Mouse (Mus musculus) embryonic fibroblast, embryonic 13.5 days (primary cell): Measurements from ENCODE around the gene Cd320. TPM values are rescaled to one million over a fixed set of nuclear protein-coding genes. Genes with fewer than 3 reads are reported as not detected.
A peak's percentile ranks its signal among the peaks of the same experiment; 100 is the strongest.
"Not testable (repeated sequence)": the region's sequence is repeated elsewhere in the genome, so short reads cannot be mapped to it uniquely, and the experiment has no call there.

Experiments
- H3K27ac ChIP-seq: 2 replicates; pipeline ENCODE4 v1.5.1; 2012; ENCODE audit warnings: low read length, control low read depth, inconsistent platforms; ENCODE audit not compliant: insufficient read depth
- H3K4me1 ChIP-seq: 2 replicates; pipeline ENCODE4 v1.6.1; 2011; ENCODE audit warnings: low read length; ENCODE audit not compliant: control insufficient read depth, insufficient read depth
- H3K4me3 ChIP-seq: 2 replicates; pipeline ENCODE4 v1.5.1; 2011; ENCODE audit warnings: mild to moderate bottlenecking, control low read depth, low read length; ENCODE audit not compliant: insufficient read depth
- CTCF ChIP-seq: IDR thresholded peaks from 2 replicates; pipeline ENCODE4 v1.5.1; 2011; ENCODE audit warnings: mild to moderate bottlenecking, control low read depth, low read length, moderate library complexity, borderline replicate concordance; ENCODE audit not compliant: insufficient read depth
- POLR2A ChIP-seq: IDR thresholded peaks from 2 replicates; pipeline ENCODE4 v1.6.1; 2011; ENCODE audit warnings: low read depth, mild to moderate bottlenecking, control low read depth, low read length, moderate library complexity
- polyA plus RNA-seq: library from polyadenylated mRNA; stranded (reverse); fragments of >200 nt; gene quantifications from 2 replicates; pipeline ENCODE4 v1.2.4, GENCODE M21; 2011; ENCODE audit warnings: low read depth; ENCODE audit not compliant: missing spikeins, insufficient read length

The Cd320 gene
- polyA plus RNA-seq, 1 experiment, result 15.8 TPM

GRCm38 (mm10) chr17:33874411-33874810 lies 31.5 kb downstream of the Cd320 start:
- no peaks in the 10 kb centered on the region for H3K4me1 ChIP-seq
- TF ChIP-seq CTCF (no peak), POLR2A (no peak)
- no peak overlapping the region for H3K4me3 ChIP-seq
- H3K27ac ChIP-seq, result no peak overlapping the region

DNA sequence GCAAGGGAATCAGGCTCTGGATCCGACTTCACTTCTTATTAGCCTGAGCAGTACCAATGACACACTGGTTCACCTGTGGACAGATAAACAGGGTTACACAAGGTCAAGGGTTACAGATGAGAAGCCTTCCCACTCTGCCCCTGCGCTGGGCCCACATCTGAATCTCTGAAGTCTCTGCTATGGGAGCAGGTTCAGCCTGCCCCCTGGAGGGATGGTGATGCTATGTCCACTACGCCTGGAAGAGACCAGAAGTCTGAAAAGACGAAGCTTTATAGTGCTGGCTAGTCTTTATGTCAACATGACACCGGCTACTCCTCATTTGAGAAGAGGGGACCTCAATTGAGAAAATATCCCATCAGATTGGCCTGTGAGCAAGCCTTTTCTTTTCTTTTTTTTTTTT lies 32.9 kb downstream of the Cd320 start:
- H3K27ac ChIP-seq, H3K4me1 ChIP-seq, H3K4me3 ChIP-seq: not testable (repeated sequence)
- 0 out of 2 replicates have a peak, but pooled peaks have one; percentile 28 for TF ChIP-seq CTCF

GRCm38 (mm10) chr17:33884320-33884719 lies 41.4 kb downstream of the Cd320 start:
- not testable (repeated sequence) for H3K4me1 ChIP-seq

GRCm38 (mm10) chr17:33887802-33888201 lies 44.9 kb downstream of the Cd320 start:
- not testable (repeated sequence) for H3K4me1 ChIP-seq, H3K4me3 ChIP-seq, H3K27ac ChIP-seq

More at GRCm38 (mm10) chr17:33884320-33884719, 41.4 kb downstream of the Cd320 start:
- H3K4me3 ChIP-seq, H3K27ac ChIP-seq: not testable (repeated sequence)

GRCm38 (mm10) chr17:33888230-33888629 lies 45.3 kb downstream of the Cd320 start:
- peak overlapping the region; percentile 10; the same call in 1 of the 2 replicates for H3K4me3 ChIP-seq
- not testable (repeated sequence) for H3K4me1 ChIP-seq, H3K27ac ChIP-seq

GRCm38 (mm10) chr17:33889941-33890532 lies 47.1 kb downstream of the Cd320 start:
- peak overlapping the region; percentile 63 for H3K4me3 ChIP-seq
- not testable (repeated sequence) for H3K27ac ChIP-seq, H3K4me1 ChIP-seq

DNA sequence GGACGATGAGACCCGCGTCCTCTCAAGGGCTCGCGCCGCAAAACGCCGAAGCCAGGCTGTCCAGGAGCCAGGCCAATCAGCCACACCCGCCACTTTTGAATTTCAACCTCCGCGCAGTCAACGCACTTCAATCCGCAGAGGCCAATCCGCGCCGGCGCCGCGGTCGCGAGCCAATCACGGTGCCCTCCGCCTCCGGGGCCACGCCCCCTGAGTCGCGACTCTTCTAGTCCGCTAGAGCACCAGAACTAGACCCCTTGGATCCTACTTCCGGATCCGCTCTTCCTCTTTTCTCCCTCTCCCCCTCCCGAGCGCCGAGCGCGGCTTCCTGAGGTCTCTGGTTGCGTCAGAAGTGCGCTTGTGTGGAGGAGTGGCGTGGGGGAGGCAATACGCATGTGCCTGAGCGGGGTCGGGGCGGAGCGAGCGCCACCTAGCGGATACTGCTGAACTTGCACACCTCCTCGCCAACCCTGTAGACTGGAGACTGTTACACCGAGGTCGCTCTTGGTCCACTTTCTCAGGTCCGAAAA lies 47.7 kb downstream of the Cd320 start, which contains the start of gene Kifc1:
Gene Kifc1, minus strand, starts transcription at position 129 of the 527 bp plus-strand sequence.
- no peak within 1 kb of the TSS; the same call in none of the 2 replicates for H3K27ac ChIP-seq
- H3K4me1 ChIP-seq, result no peaks in the 10 kb centered on the region
- peak within 1 kb of the TSS; percentile 63 for H3K4me3 ChIP-seq
- TF ChIP-seq CTCF (peak; percentile 99), POLR2A (peak; percentile 76)

GRCm38 (mm10) chr17:33891357-33891756 lies 48.5 kb downstream of the Cd320 start:
- Histone ChIP-seq H3K4me1 (no peaks in the 10 kb centered on the region), H3K4me3 (no peak overlapping the region), H3K27ac (no peak overlapping the region)
- TF ChIP-seq POLR2A (no peak), CTCF (no peak)

- not testable (repeated sequence) for H3K4me3 ChIP-seq, H3K4me1 ChIP-seq, H3K27ac ChIP-seq
Observed at GRCm38 (mm10) chr17:33891892-33892291, 49.0 kb downstream of the Cd320 start.

GRCm38 (mm10) chr17:33892429-33892828 lies 49.5 kb downstream of the Cd320 start:
- TF ChIP-seq POLR2A, result no peak
- TF ChIP-seq CTCF, result no peak
- H3K4me3 ChIP-seq, result no peak overlapping the region
- no peak overlapping the region for H3K27ac ChIP-seq
- H3K4me1 ChIP-seq, result no peaks in the 10 kb centered on the region

GRCm38 (mm10) chr17:33893011-33893410 lies 50.1 kb downstream of the Cd320 start:
- H3K4me3 ChIP-seq, H3K4me1 ChIP-seq: not testable (repeated sequence)

More at GRCm38 (mm10) chr17:33893011-33893410, 50.1 kb downstream of the Cd320 start:
- H3K27ac ChIP-seq, result not testable (repeated sequence)
